Mouse (Mus musculus): ENCODE measurements around the gene Chrng. TPM values are rescaled to one million over a fixed set of nuclear protein-coding genes. Genes with fewer than 3 reads are reported as not detected.

Chrng gene
- 0.24 TPM in 1 of 2 replicates, not detected in the other for polyA plus RNA-seq (2012; rRNA removed)

GRCm38 (mm10) chr1:87204465-87204864 lies at the start of gene Chrng:
Chrng (plus strand) TSS chr1:87204657.
- DNase-seq: no peak
- 80% methylated on average over 7 of the region's 7 CpGs for WGBS
- H3K4me1 ChIP-seq (ENCODE audit: control insufficient read depth, insufficient read depth, low read length): no peaks in the 10 kb centered on the region
- H3K4me3 ChIP-seq (replicated peaks; ENCODE audit: extremely low read depth, low read depth, low read length): no peak within 1 kb of the TSS
- no peak for TF ChIP-seq POLR2A (IDR thresholded peaks at IDR 0.05; ENCODE audit: borderline replicate concordance, extremely low read depth, low read depth, low read length)
- no peak for TF ChIP-seq CTCF (IDR thresholded peaks at IDR 0.05; ENCODE audit: insufficient read depth, low read length)

- Histone ChIP-seq H3K4me3 (replicated peaks; ENCODE audit: extremely low read depth, low read depth, low read length) (no peak overlapping the region), H3K4me1 (ENCODE audit: control insufficient read depth, insufficient read depth, low read length) (no peaks in the 10 kb centered on the region)
- TF ChIP-seq POLR2A (IDR thresholded peaks at IDR 0.05; ENCODE audit: borderline replicate concordance, extremely low read depth, low read depth, low read length) (no peak), CTCF (IDR thresholded peaks at IDR 0.05; ENCODE audit: insufficient read depth, low read length) (no peak)
- no peak for DNase-seq
- 1% methylated on average over 50 of the region's 56 CpGs for WGBS
These were observed 48.8 kb upstream of the Chrng start for GRCm38 (mm10) chr1:87155531-87156198.

- TF ChIP-seq POLR2A (IDR thresholded peaks at IDR 0.05; ENCODE audit: borderline replicate concordance, extremely low read depth, low read depth, low read length): no peak
- no peak for TF ChIP-seq CTCF (IDR thresholded peaks at IDR 0.05; ENCODE audit: insufficient read depth, low read length)
- no peaks in the 10 kb centered on the region for H3K4me1 ChIP-seq (ENCODE audit: control insufficient read depth, insufficient read depth, low read length)
- no peak within 1 kb of the TSS for H3K4me3 ChIP-seq (replicated peaks; ENCODE audit: extremely low read depth, low read depth, low read length)
- no peak for DNase-seq
- WGBS: 3% methylated on average over 12 of the region's 12 CpGs
These were observed 48.3 kb upstream of the Chrng start, which contains the start of gene Ecel1 for GRCm38 (mm10) chr1:87156199-87156587. Ecel1 (minus strand) TSS chr1:87156521.

GRCm38 (mm10) chr1:87159396-87159795 lies 45.1 kb upstream of the Chrng start:
- DNase-seq: no peak
- TF ChIP-seq CTCF (IDR thresholded peaks at IDR 0.05; ENCODE audit: insufficient read depth, low read length) (no peak), POLR2A (IDR thresholded peaks at IDR 0.05; ENCODE audit: borderline replicate concordance, extremely low read depth, low read depth, low read length) (no peak)
- WGBS: 57% methylated on average over 3 of the region's 3 CpGs
- H3K4me1 ChIP-seq (ENCODE audit: control insufficient read depth, insufficient read depth, low read length): no peaks in the 10 kb centered on the region
- no peak overlapping the region for H3K4me3 ChIP-seq (replicated peaks; ENCODE audit: extremely low read depth, low read depth, low read length)

GRCm38 (mm10) chr1:87164164-87164795 lies 40.2 kb upstream of the Chrng start:
- Histone ChIP-seq H3K4me3 (replicated peaks; ENCODE audit: extremely low read depth, low read depth, low read length) (no peak overlapping the region), H3K4me1 (ENCODE audit: control insufficient read depth, insufficient read depth, low read length) (no peaks in the 10 kb centered on the region)
- 33% methylated on average over 11 of the region's 11 CpGs for WGBS
- no peak for TF ChIP-seq CTCF (IDR thresholded peaks at IDR 0.05; ENCODE audit: insufficient read depth, low read length)
- TF ChIP-seq POLR2A (IDR thresholded peaks at IDR 0.05; ENCODE audit: borderline replicate concordance, extremely low read depth, low read depth, low read length): no peak
- DNase-seq: no peak

- no peak for TF ChIP-seq POLR2A (IDR thresholded peaks at IDR 0.05; ENCODE audit: borderline replicate concordance, extremely low read depth, low read depth, low read length)
- TF ChIP-seq CTCF (IDR thresholded peaks at IDR 0.05; ENCODE audit: insufficient read depth, low read length): no peak
- H3K4me3 ChIP-seq (replicated peaks; ENCODE audit: extremely low read depth, low read depth, low read length): no peak overlapping the region
- H3K4me1 ChIP-seq (ENCODE audit: control insufficient read depth, insufficient read depth, low read length): no peaks in the 10 kb centered on the region
- DNase-seq: no peak
- WGBS: 51% methylated on average over 9 of the region's 9 CpGs
These were observed 39.7 kb upstream of the Chrng start for GRCm38 (mm10) chr1:87164796-87165184.

- no peak overlapping the region for H3K4me3 ChIP-seq (replicated peaks; ENCODE audit: extremely low read depth, low read depth, low read length)
- no peak for TF ChIP-seq CTCF (IDR thresholded peaks at IDR 0.05; ENCODE audit: insufficient read depth, low read length)
- TF ChIP-seq POLR2A (IDR thresholded peaks at IDR 0.05; ENCODE audit: borderline replicate concordance, extremely low read depth, low read depth, low read length): no peak
- 15% methylated on average over 19 of the region's 19 CpGs for WGBS
- DNase-seq: no peak
- no peaks in the 10 kb centered on the region for H3K4me1 ChIP-seq (ENCODE audit: control insufficient read depth, insufficient read depth, low read length)
These were observed 34.0 kb upstream of the Chrng start for GRCm38 (mm10) chr1:87170458-87170857.

GRCm38 (mm10) chr1:87171312-87171711 lies 33.1 kb upstream of the Chrng start:
- H3K4me3 ChIP-seq (replicated peaks; ENCODE audit: extremely low read depth, low read depth, low read length): no peak overlapping the region
- WGBS: 76% methylated on average over 1 of the region's 1 CpGs

GRCm38 (mm10) chr1:87172316-87172715 lies 32.1 kb upstream of the Chrng start:
- TF ChIP-seq POLR2A (IDR thresholded peaks at IDR 0.05; ENCODE audit: borderline replicate concordance, extremely low read depth, low read depth, low read length): no peak
- no peak for TF ChIP-seq CTCF (IDR thresholded peaks at IDR 0.05; ENCODE audit: insufficient read depth, low read length)
- 48% methylated on average over 9 of the region's 9 CpGs for WGBS
- no peaks in the 10 kb centered on the region for H3K4me1 ChIP-seq (ENCODE audit: control insufficient read depth, insufficient read depth, low read length)
- no peak overlapping the region for H3K4me3 ChIP-seq (replicated peaks; ENCODE audit: extremely low read depth, low read depth, low read length)
- no peak for DNase-seq

More at GRCm38 (mm10) chr1:87171312-87171711, 33.1 kb upstream of the Chrng start:
- no peak for TF ChIP-seq CTCF (IDR thresholded peaks at IDR 0.05; ENCODE audit: insufficient read depth, low read length)
- no peak for TF ChIP-seq POLR2A (IDR thresholded peaks at IDR 0.05; ENCODE audit: borderline replicate concordance, extremely low read depth, low read depth, low read length)
- no peak for DNase-seq
- no peaks in the 10 kb centered on the region for H3K4me1 ChIP-seq (ENCODE audit: control insufficient read depth, insufficient read depth, low read length)

All from lung, adult 2 months (tissue).